Mouse (Mus musculus): ENCODE data around the gene Pef1.

GRCm38 (mm10) chr4:130167321-130167720 is 65.0 kb downstream of the Pef1 start:
- TF ChIP-seq CTCF (IDR thresholded peaks at IDR 0.05; ENCODE audit: insufficient read depth, low read length) (no peak), POLR2A (IDR thresholded peaks at IDR 0.05; ENCODE audit: borderline replicate concordance, extremely low read depth, low read depth, low read length) (no peak)

Measured in lung, adult 2 months (tissue).